Mouse (Mus musculus): ENCODE measurements around the gene Nip7. TPM values are rescaled to one million over a fixed set of nuclear protein-coding genes. Genes with fewer than 3 reads are reported as not detected.

Nip7 gene
- polyA plus RNA-seq, 1 experiment from 2014 or later = 79.8 TPM

DNA sequence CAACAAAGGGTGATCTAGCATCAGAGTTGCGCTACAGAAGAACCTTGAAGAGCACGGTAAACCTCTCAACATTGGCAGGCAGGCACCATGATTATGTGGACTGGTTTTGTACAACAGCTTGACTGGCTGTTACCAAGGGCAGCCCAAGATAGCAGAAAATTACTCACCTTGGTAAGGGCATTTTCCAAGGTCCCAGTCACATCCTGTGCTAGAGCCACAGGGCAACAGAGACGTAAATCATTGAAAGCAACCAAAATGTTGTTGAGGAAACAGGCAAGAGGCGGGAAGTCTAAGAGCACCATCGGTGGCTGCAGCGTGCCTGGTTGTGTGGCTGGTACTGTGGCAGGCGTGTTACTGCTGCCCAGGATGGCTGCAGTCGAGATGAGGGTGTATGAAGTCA lies 4.6 kb upstream of the Nip7 start:
- no peak overlapping the region for H3K9ac ChIP-seq (ENCODE audit: low read length)
- no peak overlapping the region for H3K4me3 ChIP-seq (replicated peaks; ENCODE audit: low read length)
- H3K4me2 ChIP-seq (ENCODE audit: low read depth, low read length) = no peak overlapping the region
- H3K4me1 ChIP-seq (ENCODE audit: control insufficient read depth, insufficient read depth, low read length) = peaks cover 16% of the 10 kb centered on the region
- H3K36me3 ChIP-seq (ENCODE audit: control insufficient read depth, insufficient read depth, low read length) = peaks cover 12% of the 10 kb centered on the region
- no peaks in the 10 kb centered on the region for H3K27me3 ChIP-seq (ENCODE audit: control insufficient read depth, insufficient read depth, low read length)
- H3K9me3 ChIP-seq (replicated peaks; ENCODE audit: control insufficient read depth, low read length) = no peaks in the 10 kb centered on the region
- no peak for ATAC-seq (ENCODE audit: insufficient read depth, low FRiP score)
- WGBS = 96% methylated on average over 8 of the region's 8 CpGs
- H3K27ac ChIP-seq (ENCODE audit: low read length) = no peak overlapping the region

DNA sequence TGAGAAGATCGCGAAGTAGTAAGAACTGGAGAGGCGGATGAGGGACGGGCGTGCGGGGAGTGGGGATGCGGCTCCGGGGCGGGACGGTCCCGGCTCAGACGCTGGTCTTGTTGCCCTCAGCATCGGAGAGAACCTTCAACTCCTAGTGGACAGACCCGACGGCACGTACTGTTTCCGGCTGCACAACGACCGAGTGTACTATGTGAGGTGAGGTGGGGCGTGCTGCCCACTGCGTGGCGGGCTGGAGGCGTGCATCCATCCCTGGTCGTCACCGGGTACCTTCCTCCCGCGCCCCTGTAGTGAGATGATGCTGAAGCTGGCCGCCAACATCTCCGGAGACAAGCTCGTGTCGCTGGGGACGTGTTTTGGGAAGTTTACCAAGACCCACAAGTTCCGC lies 294 bp downstream of the Nip7 start:
- no peaks in the 10 kb centered on the region for H3K27me3 ChIP-seq (ENCODE audit: control insufficient read depth, insufficient read depth, low read length)
- under 1% methylated on average over 33 of the region's 33 CpGs for WGBS
- no peaks in the 10 kb centered on the region for H3K9me3 ChIP-seq (replicated peaks; ENCODE audit: control insufficient read depth, low read length)
- H3K4me2 ChIP-seq (ENCODE audit: low read depth, low read length) = peak overlapping the region; percentile 86
- peaks cover 20% of the 10 kb centered on the region for H3K4me1 ChIP-seq (ENCODE audit: control insufficient read depth, insufficient read depth, low read length)
- ATAC-seq (ENCODE audit: insufficient read depth, low FRiP score) = peak; percentile 73
- peak overlapping the region; percentile 84 for H3K9ac ChIP-seq (ENCODE audit: low read length)
- H3K27ac ChIP-seq (ENCODE audit: low read length) = peak overlapping the region; percentile 1; the same call in 1 of the 2 replicates
- peak overlapping the region; percentile 59 for H3K4me3 ChIP-seq (replicated peaks; ENCODE audit: low read length)
- peaks cover 16% of the 10 kb centered on the region for H3K36me3 ChIP-seq (ENCODE audit: control insufficient read depth, insufficient read depth, low read length)

- ATAC-seq (ENCODE audit: insufficient read depth, low FRiP score) = peak; percentile 53; the same call in 1 of the 2 replicates
- 73% methylated on average over 1 of the region's 1 CpGs for WGBS
- Histone ChIP-seq H3K9me3 (replicated peaks; ENCODE audit: control insufficient read depth, low read length) (no peaks in the 10 kb centered on the region), H3K9ac (ENCODE audit: low read length) (no peak overlapping the region), H3K36me3 (ENCODE audit: control insufficient read depth, insufficient read depth, low read length) (peaks cover 5% of the 10 kb centered on the region; the same call in 1 of the 2 replicates), H3K4me2 (ENCODE audit: low read depth, low read length) (no peak overlapping the region), H3K27me3 (ENCODE audit: control insufficient read depth, insufficient read depth, low read length) (no peaks in the 10 kb centered on the region), H3K27ac (ENCODE audit: low read length) (no peak overlapping the region), H3K4me3 (replicated peaks; ENCODE audit: low read length) (no peak overlapping the region), H3K4me1 (ENCODE audit: control insufficient read depth, insufficient read depth, low read length) (peaks cover 4% of the 10 kb centered on the region)
Observed at GRCm38 (mm10) chr8:107062613-107063012, 5.9 kb downstream of the Nip7 start.

DNA sequence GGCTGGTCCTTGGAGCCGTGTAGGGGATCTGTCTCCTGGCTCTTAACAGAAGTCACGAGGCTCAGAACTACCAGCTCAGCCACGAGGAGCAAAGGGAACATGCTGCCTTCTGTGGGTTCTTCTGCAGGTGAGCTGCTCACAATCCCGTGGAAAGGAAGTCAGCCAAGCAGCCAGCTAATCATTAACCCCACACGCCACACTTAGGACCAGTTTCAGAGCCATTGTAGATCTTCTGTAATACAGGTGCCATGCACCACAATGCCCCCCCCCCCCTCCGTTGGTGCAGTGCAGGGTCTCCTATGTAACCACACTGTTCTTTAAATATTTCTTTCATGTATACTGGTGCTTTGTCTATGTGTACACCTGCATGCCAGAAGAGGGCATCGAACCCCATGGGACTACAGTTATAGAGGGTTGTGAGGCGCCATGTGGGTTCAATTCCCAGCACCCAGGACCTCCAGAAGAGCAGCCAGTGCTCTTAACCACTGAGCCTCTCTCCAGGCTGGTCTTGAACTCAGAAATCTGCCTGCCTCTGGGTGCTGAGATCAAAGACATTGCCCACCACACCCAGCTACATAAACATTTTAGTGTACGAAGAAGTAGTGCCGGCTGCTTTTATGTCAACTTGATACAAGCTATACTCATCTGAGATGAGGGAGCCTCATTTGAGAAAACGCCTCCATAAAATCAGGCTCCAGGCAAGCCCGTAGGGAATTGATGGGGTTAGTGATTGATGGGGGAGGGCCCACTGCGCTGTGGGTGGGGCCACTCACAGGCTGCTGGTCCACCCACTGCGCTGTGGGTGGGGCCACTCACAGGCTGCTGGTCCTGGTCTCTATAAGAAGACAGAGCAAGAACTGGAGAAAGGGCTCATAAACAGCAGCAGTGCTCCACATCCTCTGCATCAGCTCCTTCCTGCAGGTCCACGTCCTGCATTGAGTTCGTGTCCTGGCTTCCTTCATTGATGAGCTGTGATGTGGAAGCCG lies 9.1 kb downstream of the Nip7 start, which contains the start of gene Tmed6:
Gene Tmed6 (minus strand): TSS at position 134 of the 986 bp plus-strand sequence.
- Histone ChIP-seq H3K4me1 (ENCODE audit: control insufficient read depth, insufficient read depth, low read length) (no peaks in the 10 kb centered on the region), H3K4me3 (replicated peaks; ENCODE audit: low read length) (no peak within 1 kb of the TSS), H3K27ac (ENCODE audit: low read length) (no peak within 1 kb of the TSS), H3K36me3 (ENCODE audit: control insufficient read depth, insufficient read depth, low read length) (0 out of 2 replicates have a peak, but pooled peaks cover 2% of the 10 kb centered on the region), H3K9ac (ENCODE audit: low read length) (no peak within 1 kb of the TSS), H3K4me2 (ENCODE audit: low read depth, low read length) (no peak within 1 kb of the TSS), H3K9me3 (replicated peaks; ENCODE audit: control insufficient read depth, low read length) (no peaks in the 10 kb centered on the region), H3K27me3 (ENCODE audit: control insufficient read depth, insufficient read depth, low read length) (no peaks in the 10 kb centered on the region)
- WGBS = 41% methylated on average over 17 of the region's 17 CpGs
- ATAC-seq (ENCODE audit: insufficient read depth, low FRiP score) = peak; percentile 74; the same call in 1 of the 2 replicates

- Histone ChIP-seq H3K4me1 (ENCODE audit: control insufficient read depth, insufficient read depth, low read length) (no peaks in the 10 kb centered on the region), H3K27me3 (ENCODE audit: control insufficient read depth, insufficient read depth, low read length) (no peaks in the 10 kb centered on the region), H3K9ac (ENCODE audit: low read length) (no peak overlapping the region), H3K27ac (ENCODE audit: low read length) (no peak overlapping the region), H3K9me3 (replicated peaks; ENCODE audit: control insufficient read depth, low read length) (no peaks in the 10 kb centered on the region), H3K36me3 (ENCODE audit: control insufficient read depth, insufficient read depth, low read length) (peaks cover 22% of the 10 kb centered on the region; the same call in 1 of the 2 replicates), H3K4me2 (ENCODE audit: low read depth, low read length) (no peak overlapping the region), H3K4me3 (replicated peaks; ENCODE audit: low read length) (no peak overlapping the region)
- WGBS = 80% methylated on average over 4 of the region's 4 CpGs
- no peak for ATAC-seq (ENCODE audit: insufficient read depth, low FRiP score)
Observed at GRCm38 (mm10) chr8:107073706-107074105, 17.0 kb downstream of the Nip7 start.

DNA sequence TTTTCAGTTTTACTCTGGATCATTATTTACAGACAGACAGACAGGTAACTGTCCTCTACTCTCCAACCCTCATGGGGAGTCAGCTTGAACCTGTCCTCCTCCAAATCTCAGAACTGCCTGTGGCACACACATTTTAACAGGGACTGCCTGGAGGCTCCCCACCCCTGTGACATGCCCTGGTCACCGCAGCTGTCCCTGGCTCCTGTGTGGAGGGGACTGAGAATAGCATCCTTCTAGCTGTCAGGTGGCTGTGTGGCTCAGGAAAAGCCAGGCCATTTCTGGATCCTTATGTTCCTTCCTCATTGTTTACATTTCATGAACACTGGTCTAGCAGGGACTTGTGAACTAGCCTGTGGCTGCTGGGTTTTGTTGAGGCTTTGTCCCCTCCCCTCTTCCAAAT lies 17.5 kb downstream of the Nip7 start:
- WGBS = 85% methylated on average over 1 of the region's 1 CpGs
- H3K36me3 ChIP-seq (ENCODE audit: control insufficient read depth, insufficient read depth, low read length) = peaks cover 22% of the 10 kb centered on the region; the same call in 1 of the 2 replicates
- no peak overlapping the region for H3K4me3 ChIP-seq (replicated peaks; ENCODE audit: low read length)
- no peaks in the 10 kb centered on the region for H3K27me3 ChIP-seq (ENCODE audit: control insufficient read depth, insufficient read depth, low read length)
- H3K9ac ChIP-seq (ENCODE audit: low read length) = no peak overlapping the region
- no peak for ATAC-seq (ENCODE audit: insufficient read depth, low FRiP score)
- H3K4me2 ChIP-seq (ENCODE audit: low read depth, low read length) = no peak overlapping the region
- no peaks in the 10 kb centered on the region for H3K9me3 ChIP-seq (replicated peaks; ENCODE audit: control insufficient read depth, low read length)
- H3K4me1 ChIP-seq (ENCODE audit: control insufficient read depth, insufficient read depth, low read length) = no peaks in the 10 kb centered on the region
- H3K27ac ChIP-seq (ENCODE audit: low read length) = no peak overlapping the region

DNA sequence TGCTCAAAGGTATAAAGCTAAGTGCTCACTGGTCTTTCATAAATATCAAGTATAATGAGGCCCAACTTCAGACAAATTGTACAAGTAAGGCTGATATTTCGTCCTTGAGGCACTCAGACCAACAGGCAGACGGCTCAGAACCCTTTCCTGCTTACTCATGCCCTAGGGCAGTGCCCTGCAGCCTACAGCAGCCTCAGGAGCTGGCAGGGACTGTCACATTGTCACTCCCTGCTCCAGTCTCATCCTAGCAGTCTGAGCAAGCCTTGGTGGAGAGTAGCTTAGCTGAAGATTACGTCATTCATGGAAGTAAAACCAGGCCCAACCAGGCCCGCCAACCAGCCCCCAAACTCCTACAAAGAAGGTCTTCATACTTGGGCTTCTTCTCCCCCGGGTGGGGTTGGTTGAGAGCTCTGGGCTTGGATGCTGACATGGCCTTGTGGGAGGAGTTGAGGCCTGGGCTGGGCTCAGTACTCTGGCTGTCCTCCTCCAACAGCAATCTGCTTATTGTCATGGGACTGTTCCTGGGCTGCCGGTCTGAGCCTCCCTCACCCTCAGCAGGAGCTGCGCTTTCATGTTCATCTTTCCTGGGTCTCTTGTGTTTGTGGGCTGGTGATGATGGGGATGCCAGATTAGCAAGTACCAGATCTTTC lies 19.7 kb downstream of the Nip7 start:
- Histone ChIP-seq H3K4me1 (ENCODE audit: control insufficient read depth, insufficient read depth, low read length) (no peaks in the 10 kb centered on the region), H3K27ac (ENCODE audit: low read length) (no peak overlapping the region)

DNA sequence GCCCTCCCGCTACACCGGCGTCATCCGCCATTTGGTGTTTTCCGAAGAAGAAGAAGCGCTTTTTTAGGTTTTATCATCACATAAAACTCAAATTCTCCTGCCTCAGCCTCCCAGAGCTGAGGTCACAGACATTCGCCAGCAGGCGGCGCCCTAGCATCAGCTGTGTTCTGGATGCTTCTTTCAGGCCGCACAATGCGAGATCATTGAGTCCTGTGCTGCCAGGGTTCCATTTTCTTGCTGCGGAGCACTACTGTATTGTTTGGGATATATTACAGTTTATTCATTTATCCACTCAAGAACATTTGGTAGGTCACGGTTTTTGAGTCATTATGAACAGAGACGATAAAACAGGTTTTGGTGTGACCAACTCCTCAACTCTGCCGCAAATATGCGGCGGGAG lies 28.7 kb downstream of the Nip7 start:
- ATAC-seq (ENCODE audit: insufficient read depth, low FRiP score) = no peak
- Histone ChIP-seq H3K4me1 (ENCODE audit: control insufficient read depth, insufficient read depth, low read length) (no peaks in the 10 kb centered on the region), H3K27me3 (ENCODE audit: control insufficient read depth, insufficient read depth, low read length) (no peaks in the 10 kb centered on the region), H3K36me3 (ENCODE audit: control insufficient read depth, insufficient read depth, low read length) (peaks cover 18% of the 10 kb centered on the region), H3K9me3 (replicated peaks; ENCODE audit: control insufficient read depth, low read length) (no peaks in the 10 kb centered on the region), H3K4me3 (replicated peaks; ENCODE audit: low read length) (no peak overlapping the region), H3K4me2 (ENCODE audit: low read depth, low read length) (no peak overlapping the region), H3K27ac (ENCODE audit: low read length) (no peak overlapping the region), H3K9ac (ENCODE audit: low read length) (no peak overlapping the region)
- 95% methylated on average over 17 of the region's 17 CpGs for WGBS

More for the DNA sequence above, 19.7 kb downstream of the Nip7 start:
- peaks cover 21% of the 10 kb centered on the region; the same call in 1 of the 2 replicates for H3K36me3 ChIP-seq (ENCODE audit: control insufficient read depth, insufficient read depth, low read length)
- WGBS = 80% methylated on average over 7 of the region's 7 CpGs
- no peak overlapping the region for H3K4me2 ChIP-seq (ENCODE audit: low read depth, low read length)
- H3K27me3 ChIP-seq (ENCODE audit: control insufficient read depth, insufficient read depth, low read length) = no peaks in the 10 kb centered on the region
- H3K4me3 ChIP-seq (replicated peaks; ENCODE audit: low read length) = no peak overlapping the region
- ATAC-seq (ENCODE audit: insufficient read depth, low FRiP score) = peak; percentile 51; the same call in 1 of the 2 replicates
- H3K9ac ChIP-seq (ENCODE audit: low read length) = no peak overlapping the region
- no peaks in the 10 kb centered on the region for H3K9me3 ChIP-seq (replicated peaks; ENCODE audit: control insufficient read depth, low read length)

GRCm38 (mm10) chr8:107086018-107086417 lies 29.3 kb downstream of the Nip7 start:
- Histone ChIP-seq H3K9me3 (replicated peaks; ENCODE audit: control insufficient read depth, low read length) (no peaks in the 10 kb centered on the region), H3K4me2 (ENCODE audit: low read depth, low read length) (no peak overlapping the region), H3K4me1 (ENCODE audit: control insufficient read depth, insufficient read depth, low read length) (no peaks in the 10 kb centered on the region), H3K36me3 (ENCODE audit: control insufficient read depth, insufficient read depth, low read length) (peaks cover 21% of the 10 kb centered on the region), H3K27me3 (ENCODE audit: control insufficient read depth, insufficient read depth, low read length) (no peaks in the 10 kb centered on the region), H3K4me3 (replicated peaks; ENCODE audit: low read length) (no peak overlapping the region), H3K9ac (ENCODE audit: low read length) (no peak overlapping the region), H3K27ac (ENCODE audit: low read length) (no peak overlapping the region)
- 99% methylated on average over 5 of the region's 5 CpGs for WGBS
- ATAC-seq (ENCODE audit: insufficient read depth, low FRiP score) = no peak

Data from stomach, embryonic 16.5 days (tissue).